Mouse (Mus musculus) hindbrain, postnatal 0 days (tissue): Measurements from ENCODE around the gene Tppp. TPM values are rescaled to one million over a fixed set of nuclear protein-coding genes. Genes with fewer than 3 reads are reported as not detected.

Experiments used
- ATAC-seq: fragments of 200-750 bp; cut with Nextera tagmentation; 2 replicates; pipeline ENCODE4 v1.8.0; 2017; ENCODE audit warnings: mild to moderate bottlenecking, moderate TSS enrichment, moderate library complexity
- DNase-seq: peaks from one replicate; pipeline ENCODE4 v3.0.0-alpha.2; 2015; ENCODE audit warnings: low spot score
- H3K27ac ChIP-seq: fragments of 300-500 bp; sonication (generic); 2 replicates; pipeline ENCODE4 v1.5.1; 2014; ENCODE audit warnings: mild to moderate bottlenecking
- H3K27me3 ChIP-seq: fragments of 300-500 bp; sonication (generic); 2 replicates; pipeline ENCODE4 v1.6.1; 2014; ENCODE audit warnings: low read length, mixed read lengths; ENCODE audit not compliant: insufficient read depth
- H3K36me3 ChIP-seq: fragments of 300-500 bp; sonication (generic); 2 replicates; pipeline ENCODE4 v1.6.1; 2014; ENCODE audit warnings: low read length, mixed read lengths; ENCODE audit not compliant: insufficient read depth
- H3K4me1 ChIP-seq: fragments of 300-500 bp; sonication (generic); 2 replicates; pipeline ENCODE4 v1.6.1; 2014; ENCODE audit warnings: antibody characterized with exemption, low read length, mixed read lengths; ENCODE audit not compliant: insufficient read depth
- H3K4me2 ChIP-seq: fragments of 300-500 bp; sonication (generic); 2 replicates; pipeline ENCODE4 v1.6.1; 2014; ENCODE audit warnings: low read depth, mild to moderate bottlenecking, low read length, moderate library complexity, mixed read lengths
- H3K4me3 ChIP-seq: fragments of 300-500 bp; sonication (generic); 2 replicates; pipeline ENCODE4 v1.5.1; 2014; ENCODE audit warnings: low read length
- H3K9ac ChIP-seq: fragments of 300-500 bp; sonication (generic); replicated peaks from 2 replicates; pipeline ENCODE4 v1.6.1; 2014; ENCODE audit warnings: mild to moderate bottlenecking, low read length, moderate library complexity, mixed read lengths
- H3K9me3 ChIP-seq: fragments of 300-500 bp; sonication (generic); 2 replicates; pipeline ENCODE4 v1.6.1; 2016; ENCODE audit warnings: low read length, mixed read lengths
- CTCF ChIP-seq: IDR thresholded peaks from 2 replicates; pipeline ENCODE4 v1.5.1; 2016; ENCODE audit warnings: antibody characterized with exemption, control low read depth, low read depth
- WGBS: fragments of 180-500 bp; shearing (Covaris S2); extraction: QIAGEN DNeasy Blood & Tissue Kit; methylation state at CpG from one replicate; pipeline ENCODE4 v1.1.7; 2014; 5-methylcytosine and 5-hydroxymethylcytosine counted together
- polyA plus RNA-seq: library from polyadenylated mRNA; unstranded; fragments of >200 nt; fragmentation: Nextera tagmentation; extraction: Ambion mirVana; gene quantifications from 2 replicates; pipeline ENCODE4 v1.2.1, GENCODE M21; 2015
- total RNA-seq: library from RNA; depleted of rRNA; stranded (reverse); fragments of >200 nt; gene quantifications from 2 replicates; pipeline ENCODE4 v1.2.3, GENCODE M21; 2014; rRNA removed

Gene Tppp
- total RNA-seq, result 30.9 and 36.6 TPM in 2 replicates
- polyA plus RNA-seq, result 8.7 and 8.9 TPM in 2 replicates

- ATAC-seq, result peak; percentile 92
- 0 out of 2 replicates have a peak, but pooled peaks have one; percentile 2 for TF ChIP-seq CTCF
- H3K27me3 ChIP-seq, result no peaks in the 10 kb centered on the region
- WGBS, result under 1% methylated on average over 56 of the region's 56 CpGs
- H3K4me3 ChIP-seq, result peak within 1 kb of the TSS; percentile 69
- H3K9ac ChIP-seq, result peak within 1 kb of the TSS; percentile 75
- peak within 1 kb of the TSS; percentile 90 for H3K27ac ChIP-seq
- peak; percentile 91 for DNase-seq
- peaks cover 12% of the 10 kb centered on the region for H3K4me1 ChIP-seq
- H3K36me3 ChIP-seq, result no peaks in the 10 kb centered on the region
- peak within 1 kb of the TSS; percentile 96 for H3K4me2 ChIP-seq
- H3K9me3 ChIP-seq, result no peaks in the 10 kb centered on the region
These were observed at the start of gene Tppp for GRCm38 (mm10) chr13:74008948-74009718. TSS of gene Tppp (plus strand) at chr13:74009407.

GRCm38 (mm10) chr13:73960117-73960652, 49.0 kb upstream of the Tppp start:
- 94% methylated on average over 10 of the region's 10 CpGs for WGBS
- H3K4me3 ChIP-seq, result no peak overlapping the region
- DNase-seq (no peak), ATAC-seq (no peak)
- no peaks in the 10 kb centered on the region for H3K4me1 ChIP-seq
- H3K9ac ChIP-seq, result no peak overlapping the region
- no peak overlapping the region for H3K4me2 ChIP-seq
- no peaks in the 10 kb centered on the region for H3K9me3 ChIP-seq
- H3K27me3 ChIP-seq, result no peaks in the 10 kb centered on the region
- TF ChIP-seq CTCF, result no peak
- H3K27ac ChIP-seq, result no peak overlapping the region
- peaks cover 57% of the 10 kb centered on the region for H3K36me3 ChIP-seq

DNA sequence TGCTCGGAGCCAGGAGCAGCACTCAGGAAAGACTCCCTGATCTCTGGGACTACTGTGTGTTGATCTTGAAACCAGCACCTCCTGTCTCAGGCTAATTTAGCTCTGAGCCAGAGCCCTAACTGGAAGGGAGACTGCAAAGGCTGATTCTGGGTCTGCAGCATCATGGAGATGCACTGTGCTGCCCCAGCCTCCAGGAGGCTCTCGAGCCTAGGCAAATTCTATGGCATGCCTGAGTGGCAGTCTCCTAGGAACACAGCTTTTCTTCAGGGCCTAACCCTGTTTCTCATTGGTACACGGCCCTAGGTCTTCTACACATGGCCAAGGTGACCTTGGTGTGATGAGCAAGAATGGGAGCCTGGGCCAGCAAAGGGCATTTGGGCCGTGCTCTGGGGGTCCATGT, 48.0 kb upstream of the Tppp start:
- Histone ChIP-seq H3K36me3 (peaks cover 48% of the 10 kb centered on the region), H3K4me3 (no peak overlapping the region), H3K4me2 (no peak overlapping the region), H3K9me3 (no peaks in the 10 kb centered on the region), H3K27ac (no peak overlapping the region), H3K27me3 (no peaks in the 10 kb centered on the region), H3K4me1 (no peaks in the 10 kb centered on the region), H3K9ac (no peak overlapping the region)
- 70% methylated on average over 4 of the region's 4 CpGs for WGBS
- ATAC-seq, result peak; percentile 65
- TF ChIP-seq CTCF, result peak; percentile 61
- DNase-seq, result peak; percentile 6

- no peak within 1 kb of the TSS for H3K4me2 ChIP-seq
- no peaks in the 10 kb centered on the region for H3K4me1 ChIP-seq
- H3K9me3 ChIP-seq, result no peaks in the 10 kb centered on the region
- DNase-seq, result no peak
- ATAC-seq, result no peak
- H3K9ac ChIP-seq, result no peak within 1 kb of the TSS
- H3K4me3 ChIP-seq, result no peak within 1 kb of the TSS
- H3K27me3 ChIP-seq, result no peaks in the 10 kb centered on the region
- H3K27ac ChIP-seq, result no peak within 1 kb of the TSS
- WGBS, result 85% methylated on average over 5 of the region's 5 CpGs
- TF ChIP-seq CTCF, result no peak
- H3K36me3 ChIP-seq, result peaks cover 27% of the 10 kb centered on the region
These were observed 45.7 kb upstream of the Tppp start, which contains the start of gene Zdhhc11 for GRCm38 (mm10) chr13:73963551-73963950. TSS of gene Zdhhc11 (plus strand) at chr13:73963851.

GRCm38 (mm10) chr13:73970545-73971448, 38.4 kb upstream of the Tppp start:
- no peak overlapping the region for H3K4me2 ChIP-seq
- DNase-seq, result peak; percentile 92
- H3K9me3 ChIP-seq, result no peaks in the 10 kb centered on the region
- 43% methylated on average over 12 of the region's 12 CpGs for WGBS
- peak; percentile 93 for ATAC-seq
- TF ChIP-seq CTCF, result peak; percentile 87
- H3K27ac ChIP-seq, result no peak overlapping the region
- H3K4me3 ChIP-seq, result no peak overlapping the region
- H3K36me3 ChIP-seq, result no peaks in the 10 kb centered on the region
- H3K4me1 ChIP-seq, result no peaks in the 10 kb centered on the region
- H3K27me3 ChIP-seq, result no peaks in the 10 kb centered on the region
- H3K9ac ChIP-seq, result no peak overlapping the region

- no peaks in the 10 kb centered on the region for H3K9me3 ChIP-seq
- no peak overlapping the region for H3K27ac ChIP-seq
- no peak overlapping the region for H3K4me2 ChIP-seq
- ATAC-seq (no peak), DNase-seq (no peak)
- H3K4me3 ChIP-seq, result no peak overlapping the region
- H3K36me3 ChIP-seq, result no peaks in the 10 kb centered on the region
- H3K4me1 ChIP-seq, result no peaks in the 10 kb centered on the region
- H3K27me3 ChIP-seq, result no peaks in the 10 kb centered on the region
- 94% methylated on average over 3 of the region's 3 CpGs for WGBS
- TF ChIP-seq CTCF, result no peak
- no peak overlapping the region for H3K9ac ChIP-seq
These were observed 34.7 kb upstream of the Tppp start for GRCm38 (mm10) chr13:73974523-73974922.
